Mouse (Mus musculus): ENCODE measurements at regions not wholly inside any gene's neighbourhood (a gene's known extent, or its start where the extent isn't known, plus 50 kb on each side); places are given as distances from the start of the nearest gene placed in this dataset.

GRCm38 (mm10) chr11:71407043-71407442 is 176.5 kb upstream of the Nlrp1b start:
- H3K79me2 ChIP-seq (ENCODE audit: control insufficient read depth, insufficient read depth, low read length, poor library complexity), result no peaks in the 10 kb centered on the region
- no peak for DNase-seq (ENCODE audit: low read depth, low spot score)
- no peaks in the 10 kb centered on the region for H3K4me1 ChIP-seq (ENCODE audit: control insufficient read depth in 1 of 2, insufficient read depth in 2 of 2, low read length in 2 of 2)
- no peak overlapping the region for H3K27ac ChIP-seq (ENCODE audit: control insufficient read depth, low read depth, low read length)
- no peak overlapping the region for H3K9ac ChIP-seq (ENCODE audit: control insufficient read depth, low read depth, low read length, poor library complexity, severe bottlenecking)
- no peak overlapping the region for H3K4me3 ChIP-seq (ENCODE audit: control insufficient read depth in 1 of 2, insufficient read depth in 1 of 2, low read depth in 2 of 2, low read length in 2 of 2)
- no peak for TF ChIP-seq NELFE (IDR thresholded peaks at IDR 0.05; ENCODE audit: low read depth, low read length)
- TF ChIP-seq ZC3H11A (IDR thresholded peaks at IDR 0.05; ENCODE audit: low read depth, low read length), result no peak
- TF ChIP-seq SIN3A (IDR thresholded peaks at IDR 0.05; ENCODE audit: low read length), result no peak
- no peak for TF ChIP-seq ZKSCAN1 (IDR thresholded peaks at IDR 0.05; ENCODE audit: low read depth, low read length)
- no peak for TF ChIP-seq MAZ (IDR thresholded peaks at IDR 0.05; ENCODE audit: low read depth, low read length)
- no peak for TF ChIP-seq KAT2A (conservative IDR thresholded peaks at IDR 0.05; ENCODE audit: low read depth, low read length)
- TF ChIP-seq MYB (IDR thresholded peaks at IDR 0.05; ENCODE audit: low read depth, low read length), result no peak
- H3K27me3 ChIP-seq (ENCODE audit: control insufficient read depth in 1 of 2, insufficient read depth in 2 of 2, low read length in 2 of 2), result no peaks in the 10 kb centered on the region
- H3K9me3 ChIP-seq (replicated peaks; ENCODE audit: insufficient read depth, low read length), result no peaks in the 10 kb centered on the region
- H3K36me3 ChIP-seq (ENCODE audit: control insufficient read depth in 1 of 2, insufficient read depth in 2 of 2, low read length in 2 of 2), result no peaks in the 10 kb centered on the region

- Histone ChIP-seq H3K4me1 (ENCODE audit: control insufficient read depth in 1 of 2, insufficient read depth in 2 of 2, low read length in 2 of 2) (no peaks in the 10 kb centered on the region), H3K79me2 (ENCODE audit: control insufficient read depth, insufficient read depth, low read length, poor library complexity) (no peaks in the 10 kb centered on the region), H3K4me3 (ENCODE audit: control insufficient read depth in 1 of 2, insufficient read depth in 1 of 2, low read depth in 2 of 2, low read length in 2 of 2) (no peak overlapping the region), H3K9me3 (replicated peaks; ENCODE audit: insufficient read depth, low read length) (no peaks in the 10 kb centered on the region), H3K36me3 (ENCODE audit: control insufficient read depth in 1 of 2, insufficient read depth in 2 of 2, low read length in 2 of 2) (no peaks in the 10 kb centered on the region), H3K9ac (ENCODE audit: control insufficient read depth, low read depth, low read length, poor library complexity, severe bottlenecking) (no peak overlapping the region), H3K27me3 (ENCODE audit: control insufficient read depth in 1 of 2, insufficient read depth in 2 of 2, low read length in 2 of 2) (no peaks in the 10 kb centered on the region), H3K27ac (ENCODE audit: control insufficient read depth, low read depth, low read length) (no peak overlapping the region)
- TF ChIP-seq POLR2AphosphoS5 (IDR thresholded peaks at IDR 0.05; ENCODE audit: borderline replicate concordance, low read depth, low read length) (no peak), MXI1 (IDR thresholded peaks at IDR 0.05; ENCODE audit: low read depth, low read length) (no peak), BHLHE40 (IDR thresholded peaks at IDR 0.05; ENCODE audit: borderline replicate concordance, low read depth, low read length) (no peak), MYC (IDR thresholded peaks at IDR 0.05; ENCODE audit: low read depth, low read length) (no peak), GATA1 (IDR thresholded peaks at IDR 0.05; ENCODE audit: low read depth, low read length) (no peak), ZC3H11A (IDR thresholded peaks at IDR 0.05; ENCODE audit: low read depth, low read length) (no peak), ZKSCAN1 (IDR thresholded peaks at IDR 0.05; ENCODE audit: low read depth, low read length) (no peak), CHD1 (IDR thresholded peaks at IDR 0.05; ENCODE audit: low read depth, low read length) (no peak), ETS1 (IDR thresholded peaks at IDR 0.05; ENCODE audit: low read depth, low read length) (no peak), TCF12 (IDR thresholded peaks at IDR 0.05; ENCODE audit: low read depth, low read length) (no peak), TBP (IDR thresholded peaks at IDR 0.05; ENCODE audit: low read depth, low read length) (no peak), USF1 (IDR thresholded peaks at IDR 0.05; ENCODE audit: low read depth, low read length) (no peak), MAZ (IDR thresholded peaks at IDR 0.05; ENCODE audit: low read depth, low read length) (no peak), MAX (IDR thresholded peaks at IDR 0.05; ENCODE audit: low read length) (no peak), KAT2A (conservative IDR thresholded peaks at IDR 0.05; ENCODE audit: low read depth, low read length) (no peak)
- DNase-seq (ENCODE audit: low read depth, low spot score), result no peak
Observed at GRCm38 (mm10) chr11:71409211-71409765, 178.8 kb upstream of the Nlrp1b start.
